Mouse (Mus musculus): ENCODE data around the gene Kiss1. TPM values are rescaled to one million over a fixed set of nuclear protein-coding genes. Genes with fewer than 3 reads are reported as not detected.

Kiss1 gene
- polyA plus RNA-seq, 1 experiment: not detected

GRCm38 (mm10) chr1:133355469-133355868 lies 33.8 kb downstream of the Kiss1 start:
- DNase-seq (ENCODE audit: low read depth, low spot score): no peak
- WGBS: 63% methylated on average over 5 of the region's 5 CpGs

DNA sequence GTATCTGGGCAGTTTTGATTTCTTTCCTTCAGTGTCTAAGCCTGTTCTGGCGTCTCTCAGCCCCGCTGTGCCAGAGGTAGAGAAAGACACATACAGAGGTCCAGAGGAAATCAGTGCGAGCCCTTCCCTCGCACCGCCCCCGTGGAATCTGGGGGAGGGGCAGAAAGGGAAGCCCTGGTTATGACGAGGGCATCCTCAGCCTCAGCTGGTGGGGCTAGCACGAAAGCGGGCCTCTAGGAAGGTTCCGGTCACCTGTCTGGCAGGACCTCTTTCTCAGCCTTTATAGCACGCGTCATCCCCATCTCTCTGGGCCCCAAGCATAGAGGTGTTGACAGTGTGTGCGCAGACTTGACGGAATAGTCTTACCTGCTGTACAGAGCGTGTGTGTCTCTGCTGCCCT lies 34.2 kb downstream of the Kiss1 start:
- DNase-seq (ENCODE audit: low read depth, low spot score): no peak
- WGBS: 69% methylated on average over 15 of the region's 15 CpGs

DNA sequence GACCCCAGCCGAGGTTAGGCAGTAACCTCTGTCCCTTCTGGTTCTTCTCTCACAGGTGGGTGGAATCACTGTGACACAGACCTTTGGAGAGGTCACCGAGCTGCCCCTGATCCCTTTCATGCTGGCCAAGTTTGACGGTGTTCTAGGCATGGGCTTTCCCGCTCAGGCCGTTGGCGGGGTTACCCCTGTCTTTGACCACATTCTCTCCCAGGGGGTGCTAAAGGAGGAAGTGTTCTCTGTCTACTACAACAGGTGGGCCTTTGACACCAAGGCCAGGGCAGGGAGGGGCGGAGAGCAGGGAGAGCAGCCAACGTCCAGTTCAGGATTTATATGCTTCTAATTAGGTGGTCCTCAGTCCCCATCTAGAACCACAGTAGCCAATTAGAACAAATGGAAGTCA lies 34.7 kb downstream of the Kiss1 start:
- DNase-seq (ENCODE audit: low read depth, low spot score): no peak
- 61% methylated on average over 8 of the region's 8 CpGs for WGBS

- 89% methylated on average over 6 of the region's 6 CpGs for WGBS
- DNase-seq (ENCODE audit: low read depth, low spot score): no peak
These were observed 39.3 kb downstream of the Kiss1 start for GRCm38 (mm10) chr1:133361006-133361405.

DNA sequence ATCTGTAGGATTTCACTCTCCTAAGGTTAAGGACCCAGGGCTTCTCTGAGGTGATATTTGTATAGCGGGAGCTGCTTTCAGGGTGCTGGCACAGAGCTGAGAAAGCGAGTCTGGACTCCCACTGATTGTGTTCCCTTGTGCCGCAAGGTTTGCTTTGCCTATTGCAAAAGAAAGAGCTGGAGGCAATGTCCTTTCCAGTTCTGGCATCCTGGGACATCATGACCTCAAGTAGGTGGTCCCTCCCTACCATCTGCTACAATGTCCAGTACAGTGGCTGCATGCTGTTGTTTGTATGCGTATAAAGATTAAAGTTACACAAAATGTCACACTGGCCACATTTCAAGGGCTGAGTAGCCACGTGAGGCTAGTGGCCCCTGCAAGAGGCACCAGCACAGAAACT lies 40.4 kb downstream of the Kiss1 start:
- 92% methylated on average over 5 of the region's 5 CpGs for WGBS
- DNase-seq (ENCODE audit: low read depth, low spot score): no peak

DNA sequence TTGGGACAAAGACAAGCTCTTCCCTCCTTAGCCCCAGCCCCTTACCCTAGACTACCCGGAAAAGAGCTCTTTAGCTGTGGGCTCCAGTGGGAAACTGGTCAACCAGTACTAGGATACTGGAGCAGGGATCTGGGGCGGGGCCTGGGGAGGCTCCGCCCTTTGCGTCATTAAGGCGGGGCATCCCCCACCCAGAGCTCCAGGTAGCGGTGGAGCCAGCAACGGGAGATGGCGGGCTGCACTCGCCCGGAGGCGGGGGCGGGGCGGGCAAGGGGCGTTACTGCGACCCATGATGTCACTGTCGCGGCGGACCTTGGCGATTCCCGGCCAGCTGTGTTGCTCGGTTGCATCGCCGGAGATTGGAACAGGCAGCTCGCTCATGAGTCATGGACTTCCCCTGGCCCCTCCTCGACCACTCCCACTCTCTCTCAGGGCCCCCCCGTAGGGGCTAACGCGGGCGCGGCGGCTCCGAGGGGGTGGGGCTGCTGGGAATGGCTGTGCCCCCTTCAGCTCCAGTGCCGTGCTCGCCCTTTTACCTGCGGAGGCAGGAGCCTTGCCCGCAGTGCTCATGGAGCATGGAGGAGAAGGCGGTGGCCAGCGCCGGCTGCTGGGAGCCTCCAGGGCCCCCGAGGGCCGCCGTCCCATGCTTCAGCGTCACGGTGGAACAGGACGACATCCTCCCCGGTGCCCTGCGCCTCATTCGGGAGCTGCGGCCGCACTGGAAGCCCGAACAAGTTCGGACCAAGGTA lies 41.8 kb downstream of the Kiss1 start, which contains the start of gene Etnk2:
Gene Etnk2, plus strand, starts transcription at position 297 of the 746 bp plus-strand sequence.
- DNase-seq (ENCODE audit: low read depth, low spot score): no peak
- 1% methylated on average over 52 of the region's 52 CpGs for WGBS

- WGBS: 8% methylated on average over 27 of the region's 27 CpGs
- no peak for DNase-seq (ENCODE audit: low read depth, low spot score)
These were observed 42.5 kb downstream of the Kiss1 start for GRCm38 (mm10) chr1:133364022-133364630.

GRCm38 (mm10) chr1:133364890-133365289 lies 43.2 kb downstream of the Kiss1 start:
- DNase-seq (ENCODE audit: low read depth, low spot score): no peak
- WGBS: 66% methylated on average over 2 of the region's 2 CpGs

GRCm38 (mm10) chr1:133366951-133367605 lies 45.4 kb downstream of the Kiss1 start:
- DNase-seq (ENCODE audit: low read depth, low spot score): no peak
- WGBS: 57% methylated on average over 10 of the region's 10 CpGs

DNA sequence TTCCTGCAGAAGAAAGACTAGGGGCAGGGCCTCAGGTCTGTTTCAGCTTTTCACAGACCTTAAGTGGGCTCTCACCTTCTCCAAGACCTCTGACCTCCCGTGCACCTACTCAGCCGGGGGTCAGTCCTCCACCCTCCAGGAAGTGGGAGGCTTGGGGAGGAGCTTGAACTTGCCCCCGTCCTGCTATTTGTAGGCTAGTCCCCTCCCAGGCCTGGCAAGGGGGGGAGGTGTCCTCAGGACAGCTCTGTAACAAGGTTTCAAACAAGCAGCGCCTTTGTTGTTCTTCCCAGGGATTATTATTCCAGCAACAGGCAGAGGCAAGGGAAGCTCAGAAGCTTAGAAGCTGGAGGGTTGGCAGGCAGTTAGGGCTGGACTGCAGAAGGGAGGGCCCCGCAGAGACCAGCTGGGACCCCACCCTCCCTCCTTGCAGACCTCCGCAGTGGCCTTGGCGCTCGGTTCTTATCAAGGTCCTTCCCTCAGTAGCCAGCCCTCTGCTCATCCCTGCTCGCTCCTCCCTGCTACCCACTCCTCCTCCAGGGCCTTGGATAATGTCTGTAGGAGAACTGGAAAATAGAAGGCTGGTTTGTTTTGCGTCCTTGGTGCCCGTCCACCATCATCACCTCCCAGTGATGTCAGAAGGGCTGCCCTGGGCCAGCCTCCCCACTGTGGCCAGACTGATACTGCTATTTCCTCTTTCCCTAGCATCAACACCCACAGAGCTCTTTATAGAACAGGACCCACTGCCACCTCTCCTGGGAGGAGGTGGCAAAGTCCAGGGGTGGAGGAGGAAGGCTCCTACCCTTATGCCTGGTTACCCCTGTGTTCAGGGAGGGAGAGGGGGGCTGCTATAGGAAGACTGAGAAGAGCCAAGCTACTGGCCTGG lies 46.2 kb downstream of the Kiss1 start:
- 29% methylated on average over 11 of the region's 11 CpGs for WGBS
- no peak for DNase-seq (ENCODE audit: low read depth, low spot score)

DNA sequence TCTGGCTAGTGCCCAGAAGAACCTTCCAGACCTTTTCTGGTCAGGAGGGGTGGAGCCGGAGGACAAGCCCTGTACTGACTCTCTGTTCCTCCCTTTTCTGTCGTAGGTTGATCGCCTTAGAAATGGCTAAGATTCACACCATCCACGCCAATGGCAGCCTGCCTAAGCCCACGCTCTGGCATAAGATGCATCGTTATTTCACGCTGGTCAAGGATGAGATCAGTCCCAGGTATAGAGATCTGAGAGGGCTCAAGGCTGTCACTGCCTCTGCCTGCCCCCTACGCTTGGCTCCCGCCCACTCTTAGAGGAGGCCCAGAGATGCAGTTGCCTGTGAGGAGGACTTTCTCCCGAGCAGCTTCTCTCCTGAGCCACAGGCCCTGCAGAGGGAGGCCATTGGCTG lies 47.0 kb downstream of the Kiss1 start:
- WGBS: 87% methylated on average over 10 of the region's 10 CpGs

DNA sequence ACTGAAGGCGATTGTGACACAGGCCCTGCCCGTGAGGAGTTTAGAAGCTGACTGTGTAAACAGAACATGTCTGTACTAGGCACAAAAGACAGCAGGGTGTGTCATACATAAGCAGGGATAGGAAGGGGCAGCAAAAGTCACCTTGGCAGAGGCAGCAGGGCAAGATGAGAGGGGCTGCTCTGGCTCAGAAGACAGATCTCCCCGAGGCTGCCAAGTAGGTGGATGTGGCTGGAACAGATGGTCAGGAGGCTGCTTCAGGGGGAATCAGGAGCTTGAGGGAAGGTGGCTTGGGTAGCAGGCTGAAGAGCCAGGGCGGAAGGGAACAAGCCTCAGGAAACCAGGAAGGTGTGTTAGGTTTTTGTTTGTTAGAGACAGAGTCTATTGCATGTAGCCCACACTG lies 48.7 kb downstream of the Kiss1 start:
- WGBS: 36% methylated on average over 4 of the region's 4 CpGs
- DNase-seq (ENCODE audit: low read depth, low spot score): no peak

More for the DNA sequence above, 47.0 kb downstream of the Kiss1 start:
- DNase-seq (ENCODE audit: low read depth, low spot score): no peak

GRCm38 (mm10) chr1:133371431-133371830 lies 49.8 kb downstream of the Kiss1 start:
- WGBS: 85% methylated on average over 6 of the region's 6 CpGs
- no peak for DNase-seq (ENCODE audit: low read depth, low spot score)

- DNase-seq (ENCODE audit: low read depth, low spot score): no peak
- 67% methylated on average over 8 of the region's 8 CpGs for WGBS
These were observed 50.4 kb downstream of the Kiss1 start for GRCm38 (mm10) chr1:133372113-133372512.

DNA sequence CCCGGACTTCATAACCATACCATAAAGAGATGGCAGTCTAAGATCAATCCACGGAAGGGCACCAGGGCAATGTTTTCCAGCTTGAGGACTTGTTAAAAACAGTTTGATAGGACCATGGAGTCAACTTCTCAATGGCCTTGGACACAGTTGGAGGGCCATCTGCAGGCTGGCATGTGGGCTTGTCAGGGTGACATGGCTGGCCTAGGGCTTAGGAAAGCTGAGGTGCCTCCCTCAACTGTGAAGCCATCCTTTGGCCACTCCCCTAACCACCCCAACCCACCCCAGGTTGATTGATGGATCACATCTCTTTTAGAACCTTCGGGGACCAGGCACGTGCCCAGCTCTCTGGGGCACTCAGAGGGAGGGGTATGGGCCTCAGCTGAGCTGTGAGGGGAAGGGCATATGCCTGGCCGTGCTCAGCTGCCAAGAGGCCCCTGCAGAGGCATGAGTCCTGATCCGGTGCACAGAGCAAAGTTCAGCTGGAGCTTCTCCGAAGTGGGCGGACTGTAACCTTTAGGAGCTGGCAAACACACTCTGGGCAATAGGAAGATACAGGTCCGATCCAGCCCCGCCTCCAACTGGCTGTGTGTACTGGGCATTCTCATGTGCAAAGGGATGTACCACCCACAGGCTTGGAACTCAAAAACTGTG lies 54.1 kb downstream of the Kiss1 start:
- DNase-seq (ENCODE audit: low read depth, low spot score): no peak
- 30% methylated on average over 10 of the region's 10 CpGs for WGBS

- no peak for DNase-seq (ENCODE audit: low read depth, low spot score)
- WGBS: 92% methylated on average over 5 of the region's 5 CpGs
These were observed 55.9 kb downstream of the Kiss1 start for GRCm38 (mm10) chr1:133377547-133377946.

Measured in large intestine, adult 2 months (tissue).